Mouse (Mus musculus) fibroblast of lung, adult 2 months (primary cell): ENCODE results near the gene Rbfox3.

ENCODE experiments used
- DNase-seq: peaks from one replicate; pipeline ENCODE4 v3.0.0-alpha.2; 2011; ENCODE audit warnings: low read depth

The Rbfox3 gene

DNA sequence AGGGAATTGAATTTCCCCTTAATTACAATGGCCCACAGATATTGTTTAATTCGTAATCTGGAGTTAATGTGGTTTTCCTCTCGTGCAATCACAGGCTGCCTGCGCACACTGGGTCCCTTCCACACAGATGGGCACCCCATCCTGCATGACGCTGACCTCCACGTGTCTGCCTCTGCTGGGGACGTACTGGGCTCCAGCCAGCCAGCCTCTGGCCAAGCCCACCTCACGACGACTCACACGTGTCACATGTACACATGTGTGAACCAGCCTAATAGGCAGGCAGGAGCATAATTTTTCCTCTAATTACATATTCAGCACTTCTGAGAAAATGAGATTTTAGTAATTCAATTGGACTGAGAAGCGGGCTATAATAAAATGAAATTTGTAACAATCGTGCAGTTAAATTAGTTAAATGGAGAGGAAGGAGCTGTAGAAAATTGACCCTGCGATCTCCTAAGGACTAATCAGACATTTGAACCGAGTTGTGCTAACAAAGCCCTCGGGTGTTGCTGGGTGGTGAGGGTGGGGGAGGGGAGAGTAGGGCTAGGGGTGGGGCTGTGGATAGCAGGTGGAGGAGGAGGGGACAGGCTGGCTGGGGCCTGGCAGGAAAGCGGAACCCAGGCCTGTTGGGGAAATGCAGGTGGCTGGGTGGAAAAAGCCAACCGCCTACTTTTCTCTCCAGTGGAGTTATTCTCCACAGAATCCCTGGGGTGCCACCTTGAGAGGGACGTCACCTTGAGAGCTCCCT, 360.4 kb downstream of the Rbfox3 start:
- no peak for DNase-seq

DNA sequence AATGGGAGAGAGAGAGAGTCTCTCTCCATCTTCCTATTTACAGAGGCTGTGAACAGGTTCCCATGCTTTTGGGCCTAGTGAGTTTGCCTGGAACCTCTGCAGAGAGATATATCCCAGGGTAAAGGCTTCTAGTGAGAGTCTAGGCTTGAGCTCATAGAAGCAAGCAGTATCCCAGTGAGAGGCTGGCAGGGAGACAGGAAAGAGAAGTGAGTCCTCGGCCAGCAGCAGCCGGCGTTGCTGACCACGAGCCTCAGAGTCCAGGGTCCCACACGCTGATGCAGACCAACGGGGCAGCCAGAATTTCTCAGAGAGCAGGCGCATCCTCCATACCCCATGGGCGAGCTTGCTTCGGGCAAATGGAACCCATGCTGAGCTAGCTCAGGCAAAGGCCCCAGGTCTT, 363.2 kb downstream of the Rbfox3 start:
- DNase-seq, result no peak

DNA sequence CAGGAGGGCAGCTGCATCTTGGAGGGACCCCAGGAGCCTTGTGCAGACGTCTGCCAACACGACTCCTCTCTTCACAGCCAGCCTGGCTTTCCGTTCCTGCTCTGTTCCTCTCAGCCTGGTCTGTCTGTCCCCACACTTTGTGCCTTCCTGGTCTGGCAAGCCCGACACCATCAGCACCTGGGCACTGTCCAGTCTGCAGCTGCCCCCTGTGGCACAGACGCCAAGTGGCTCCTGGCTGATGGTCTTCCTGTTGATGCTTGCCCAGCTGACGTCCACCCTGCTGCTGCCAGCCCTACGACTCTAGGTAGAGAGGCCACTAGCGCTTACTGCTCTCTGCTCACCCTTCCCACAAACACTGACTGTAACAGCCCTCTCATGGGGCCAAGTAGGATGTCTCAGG, 365.1 kb downstream of the Rbfox3 start:
- DNase-seq, result no peak

DNA sequence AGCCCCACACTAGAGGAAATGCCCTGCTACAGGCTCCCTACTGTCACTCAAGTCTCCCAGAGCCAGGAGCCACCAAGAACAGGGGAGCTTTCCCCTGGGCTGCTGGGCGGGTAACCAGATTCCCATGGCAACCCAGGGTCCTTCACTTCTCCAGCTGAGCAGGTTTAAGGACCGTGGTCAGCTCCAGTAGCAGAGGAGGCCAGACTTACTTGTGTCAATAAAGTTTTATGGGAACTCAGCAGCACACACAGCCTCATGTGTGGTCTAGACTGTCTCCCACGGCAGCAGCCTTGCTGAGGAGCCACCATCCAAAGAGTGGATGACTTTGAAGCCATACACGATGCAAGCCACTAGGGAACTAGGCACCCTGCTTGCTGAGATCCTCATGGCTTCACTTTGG, 365.7 kb downstream of the Rbfox3 start:
- no peak for DNase-seq

GRCm38 (mm10) chr11:118544564-118544963, 366.8 kb downstream of the Rbfox3 start:
- no peak for DNase-seq

DNA sequence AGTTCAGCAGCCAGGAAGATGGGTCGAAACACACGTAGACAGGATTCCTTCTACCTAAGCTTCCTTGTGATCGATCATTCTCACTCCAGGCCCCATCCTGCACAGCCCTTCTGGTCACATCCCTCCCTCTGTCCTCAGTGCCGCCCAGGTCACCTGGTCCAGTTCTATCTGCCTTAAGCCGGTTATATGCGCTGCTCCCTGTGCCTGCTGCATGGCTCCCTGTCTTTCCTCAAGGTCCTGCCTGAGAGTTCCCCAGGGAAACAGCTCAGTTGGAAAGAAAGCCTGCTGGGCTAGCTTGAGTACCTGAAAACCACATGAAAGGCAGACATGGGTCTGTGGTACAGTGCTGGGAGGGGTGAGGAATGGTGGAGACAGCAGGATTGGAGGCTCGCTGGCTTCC, 368.5 kb downstream of the Rbfox3 start:
- no peak for DNase-seq

GRCm38 (mm10) chr11:118540411-118541026, 370.9 kb downstream of the Rbfox3 start:
- DNase-seq, result no peak

DNA sequence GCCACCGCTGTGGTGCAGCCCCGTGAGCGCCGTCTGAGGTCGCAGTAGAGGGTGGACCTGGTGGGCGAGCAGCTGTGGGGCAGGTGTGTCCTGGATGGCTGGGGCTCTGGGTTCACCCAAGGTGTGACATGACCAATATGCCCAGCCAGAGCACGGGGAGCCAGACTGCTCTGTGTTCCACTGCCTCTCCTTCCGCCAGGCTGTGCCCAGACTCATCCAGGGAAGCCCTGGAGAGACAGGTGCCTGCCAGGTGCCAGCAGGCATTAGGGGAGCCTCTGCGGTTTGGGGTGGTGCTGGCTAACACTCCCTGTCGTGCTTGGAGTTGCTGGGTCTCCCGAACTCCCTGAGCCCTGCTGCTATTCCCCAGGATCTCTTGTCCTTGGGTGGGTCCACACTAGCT, 373.4 kb downstream of the Rbfox3 start:
- DNase-seq, result no peak

DNA sequence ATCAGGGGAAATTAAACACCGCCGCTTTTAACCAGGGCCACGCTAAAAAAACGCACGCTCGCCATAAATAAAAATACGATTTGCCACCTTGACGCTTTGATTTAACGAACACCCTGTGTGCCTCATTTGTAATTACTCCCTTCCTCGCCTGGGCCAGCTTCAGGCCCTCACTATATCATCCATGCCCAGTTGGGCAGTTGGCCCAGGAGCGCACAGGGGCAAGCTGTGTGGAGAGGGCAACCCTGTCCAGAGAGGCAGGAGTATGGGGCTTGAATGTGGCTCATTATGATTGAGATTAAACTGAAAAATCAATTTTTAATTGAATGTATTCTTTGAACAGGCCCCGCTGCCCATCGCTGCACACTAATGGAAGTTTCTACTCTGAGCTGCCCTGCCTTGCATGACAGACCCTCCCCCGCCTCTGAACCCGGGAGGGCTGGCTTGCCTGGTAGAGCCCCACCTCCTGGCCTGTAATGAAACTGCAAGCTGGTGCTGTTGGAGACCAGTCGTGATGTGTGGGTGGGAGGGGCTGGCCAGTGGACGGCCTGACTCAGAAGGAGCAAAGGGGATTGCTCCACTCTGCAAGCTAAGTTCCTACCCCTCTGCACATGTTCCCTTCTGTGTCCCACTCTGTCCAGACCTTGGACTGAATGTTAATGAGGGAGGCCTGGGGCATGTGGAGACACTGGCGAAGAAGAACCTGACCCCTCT, 376.9 kb downstream of the Rbfox3 start:
- no peak for DNase-seq

- DNase-seq, result no peak
These were observed 381.1 kb downstream of the Rbfox3 start for GRCm38 (mm10) chr11:118530313-118530712.

- DNase-seq, result no peak
These were observed 382.6 kb downstream of the Rbfox3 start for GRCm38 (mm10) chr11:118528761-118529160.

DNA sequence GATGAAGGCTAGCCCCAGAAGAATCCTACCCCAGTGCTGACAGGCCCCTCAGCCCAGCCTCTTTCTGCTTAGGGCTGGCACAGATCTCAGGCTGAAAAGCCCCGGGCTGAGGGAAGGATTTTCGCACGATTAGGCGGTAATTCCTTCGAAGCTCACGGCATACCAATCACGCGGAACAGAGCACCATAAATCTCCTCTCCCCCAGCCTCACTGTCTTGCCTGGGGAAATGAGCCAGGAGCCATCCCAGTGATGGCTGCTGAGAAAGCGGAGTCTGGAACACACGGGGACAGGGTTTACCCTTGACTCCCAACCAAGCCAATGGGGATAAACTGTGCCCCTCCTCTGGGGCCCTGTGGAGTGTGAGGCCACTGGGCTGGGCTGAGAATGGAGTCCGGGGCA, 386.3 kb downstream of the Rbfox3 start:
- DNase-seq, result no peak

DNA sequence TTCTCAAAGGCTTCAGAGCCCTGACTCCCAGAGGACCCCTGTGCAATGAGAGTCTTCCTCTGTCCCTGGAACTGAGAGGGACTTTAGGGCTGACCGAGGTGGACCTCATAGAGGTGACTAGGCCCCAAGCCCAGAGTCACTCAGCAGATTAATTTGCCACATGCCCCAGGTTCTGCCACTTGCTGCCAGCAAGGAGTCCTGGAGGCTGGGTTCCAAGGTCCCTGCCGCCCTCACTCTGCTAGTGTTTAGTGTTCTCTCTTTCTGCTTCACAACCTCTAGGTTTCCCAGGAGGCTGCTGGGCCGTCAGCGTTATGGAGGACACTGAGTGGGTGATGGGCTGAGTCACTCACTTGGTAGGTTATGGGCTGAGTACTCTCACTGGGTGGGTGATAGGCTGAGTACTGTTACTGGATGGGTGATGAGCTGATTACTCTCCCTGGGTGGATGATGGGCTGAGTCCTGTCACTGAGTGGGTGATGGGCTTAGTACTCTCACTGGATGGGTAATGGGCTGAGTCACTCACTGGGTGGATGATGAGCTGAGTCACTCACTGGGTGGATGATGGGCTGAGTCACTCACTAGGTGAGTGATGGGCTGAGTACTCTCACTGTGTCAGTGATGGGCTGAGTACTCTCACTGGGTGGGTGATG, 387.8 kb downstream of the Rbfox3 start:
- DNase-seq, result no peak

- DNase-seq, result no peak
These were observed 390.5 kb downstream of the Rbfox3 start for GRCm38 (mm10) chr11:118520932-118521331.

GRCm38 (mm10) chr11:118520251-118520650, 391.1 kb downstream of the Rbfox3 start:
- DNase-seq, result no peak

DNA sequence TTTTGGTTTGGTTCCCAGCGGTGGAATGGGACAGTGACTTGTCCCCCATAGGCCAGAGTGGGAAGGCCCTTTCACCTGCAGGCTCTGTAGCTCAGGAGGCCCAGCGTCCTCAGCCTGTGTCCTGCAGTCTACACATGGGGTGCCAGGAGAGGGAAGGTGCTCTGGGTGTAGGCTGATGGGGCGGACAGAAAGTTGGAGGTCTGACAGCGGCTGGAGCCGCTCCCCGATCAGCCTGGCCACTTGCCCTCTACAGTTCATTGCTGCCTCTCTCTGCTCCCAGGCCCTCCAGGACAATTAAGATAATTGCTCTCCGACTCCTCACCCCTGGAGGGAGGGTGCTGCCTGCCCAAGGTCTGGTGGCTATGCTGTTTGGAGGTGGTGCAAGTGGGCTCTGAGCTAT, 392.7 kb downstream of the Rbfox3 start:
- no peak for DNase-seq

DNA sequence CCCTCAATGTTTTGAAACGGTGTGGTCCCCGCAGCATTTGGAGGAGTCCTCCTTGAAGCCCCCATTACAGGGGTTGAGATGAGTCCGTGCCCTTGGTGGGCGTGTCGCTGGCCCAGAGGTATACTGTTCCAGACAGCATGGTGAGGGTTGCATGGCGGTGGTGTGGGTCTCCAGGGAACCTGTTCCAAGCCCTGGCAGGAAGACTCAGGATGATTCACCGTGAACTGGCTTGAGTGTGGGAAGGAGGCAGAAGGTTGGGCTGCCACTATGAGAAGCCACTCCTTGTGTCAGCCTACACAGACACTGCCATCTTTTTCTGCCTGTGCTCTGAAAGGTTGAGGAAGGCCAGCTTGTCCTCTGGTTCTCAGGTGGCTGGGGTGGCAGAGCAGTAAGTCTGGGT, 393.5 kb downstream of the Rbfox3 start:
- DNase-seq, result no peak

- DNase-seq, result no peak
These were observed 399.0 kb downstream of the Rbfox3 start for GRCm38 (mm10) chr11:118512257-118512910.

DNA sequence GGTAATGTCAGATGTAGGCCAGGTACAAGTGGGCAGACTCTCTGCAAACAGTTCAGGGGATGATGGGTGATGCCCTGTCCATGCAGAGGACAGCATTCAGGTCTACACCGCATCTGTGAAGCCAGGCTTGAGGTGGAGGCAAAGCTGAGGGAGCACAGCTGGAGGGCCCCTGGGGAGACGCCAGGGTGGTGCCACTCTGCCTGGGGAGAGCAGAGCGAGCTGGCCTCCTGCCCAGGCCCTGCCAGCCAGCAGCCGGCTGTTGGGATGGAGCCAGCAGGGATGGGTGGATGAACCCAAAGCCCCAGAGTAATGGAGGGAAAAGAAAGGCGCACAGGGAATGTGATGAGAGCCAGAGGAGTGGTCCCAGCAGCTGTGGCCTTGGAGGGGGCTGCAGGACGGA, 399.5 kb downstream of the Rbfox3 start:
- no peak for DNase-seq

- no peak for DNase-seq
These were observed 403.1 kb downstream of the Rbfox3 start for GRCm38 (mm10) chr11:118508341-118508740.

DNA sequence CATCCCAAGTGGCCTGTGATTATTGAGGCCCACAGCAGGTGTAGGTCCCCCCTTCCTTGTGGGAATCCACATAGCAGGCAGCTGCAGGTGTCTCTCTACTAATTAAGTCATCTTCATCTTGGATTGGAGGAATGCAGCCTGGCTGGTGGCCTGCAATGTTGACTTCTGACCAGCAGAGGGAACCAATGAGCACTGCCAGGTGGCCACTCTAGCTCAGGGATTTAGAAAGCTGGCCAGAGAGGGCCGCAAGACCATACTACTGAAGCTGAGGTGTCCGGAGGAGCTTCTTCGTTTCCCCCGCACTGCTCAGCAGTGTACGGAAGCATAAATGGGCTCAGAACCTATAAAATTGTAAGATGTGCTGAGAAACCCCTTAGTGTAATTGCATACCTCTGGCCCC, 403.5 kb downstream of the Rbfox3 start:
- DNase-seq, result peak; percentile 14

- DNase-seq, result no peak
These were observed 404.3 kb downstream of the Rbfox3 start for GRCm38 (mm10) chr11:118507095-118507494.

DNA sequence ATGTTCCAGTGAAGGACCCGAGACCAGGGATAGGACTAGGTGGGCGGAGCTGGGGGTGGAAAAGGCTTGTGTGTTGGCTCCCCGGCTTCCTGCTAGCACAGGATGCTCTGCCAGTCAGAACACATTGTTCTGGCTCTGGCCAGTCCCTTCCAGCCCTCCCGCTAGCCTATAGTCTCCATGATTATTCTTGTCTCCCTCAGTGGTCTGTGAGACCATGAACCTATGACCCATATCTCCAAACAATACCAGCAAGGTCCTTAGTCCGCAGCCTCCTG, 407.3 kb downstream of the Rbfox3 start:
- DNase-seq, result no peak
